Comparison of ENCODE assay signal across 9 mouse cellular contexts in genomic region chr11:4931009-4931601, GRCm38 (mm10). TPM values are rescaled to one million over a fixed set of nuclear protein-coding genes. Genes with fewer than 3 reads are reported as not detected.
DNase-seq lines count a peak whose midpoint lies in the region; ATAC-seq lines count a peak whose summit lies in the region.
"Had no signal": no experiment of that assay in that cellular context is flagged by ENCODE, and none has a peak within 500 bp of the region (broad histone marks: within the 10 kb centered on the region; RNA-seq: fewer than 3 reads in every experiment).

No protein-coding gene starts in this region.

- ATAC-seq in intestine, embryonic 16.5 days: peak; percentile 62

- H3K27ac ChIP-seq in intestine, embryonic 16.5 days (ENCODE audit: low read length): 0 out of 2 replicates have a peak overlapping the region, but pooled peaks have one; percentile 22
- H3K27ac ChIP-seq: embryonic facial prominence, embryonic 15.5 days had no signal

- peak; percentile 23 to 56 for DNase-seq in cerebellum, postnatal 25 days
- no peak for DNase-seq in cerebellum, postnatal 4 days (ENCODE audit: low spot score in 2 of 2)
- peak; percentile 67 for DNase-seq in urinary bladder, postnatal 14 days (ENCODE audit: low spot score)
- DNase-seq in urinary bladder, postnatal 4 days (ENCODE audit: low spot score in 2 of 2): no peak
- DNase-seq in retina, postnatal 7 days (ENCODE audit: low read depth, low spot score): peak; percentile 80
- DNase-seq in spleen, adult 18-20 months: no peak
- DNase-seq in frontal cortex, postnatal 10 days (ENCODE audit: low spot score in 2 of 2): no peak

- no peaks in the 10 kb centered on the region for H3K9me3 ChIP-seq in intestine, embryonic 16.5 days (ENCODE audit: control insufficient read depth, low read length)
- H3K9me3 ChIP-seq: embryonic facial prominence, embryonic 15.5 days had no signal

- peaks cover 10% of the 10 kb centered on the region for H3K4me1 ChIP-seq in intestine, embryonic 16.5 days (ENCODE audit: control insufficient read depth, insufficient read depth, low read length)
- H3K4me1 ChIP-seq: embryonic facial prominence, embryonic 15.5 days had no signal

- H3K9ac ChIP-seq in intestine, embryonic 16.5 days (ENCODE audit: low read depth, low read length): no peak overlapping the region; the same call in 1 of the 2 replicates
- H3K9ac ChIP-seq: embryonic facial prominence, embryonic 15.5 days had no signal

- H3K4me3 ChIP-seq in intestine, embryonic 16.5 days (ENCODE audit: low read length): no peak overlapping the region
- H3K4me3 ChIP-seq: embryonic facial prominence, embryonic 15.5 days had no signal

- WGBS in intestine, embryonic 16.5 days: 40% methylated on average over 1 of the region's 1 CpGs

- peaks cover 3% of the 10 kb centered on the region; the same call in 1 of the 2 replicates for H3K36me3 ChIP-seq in intestine, embryonic 16.5 days (ENCODE audit: control insufficient read depth, insufficient read depth, low read length)

- no peaks in the 10 kb centered on the region for H3K27me3 ChIP-seq in intestine, embryonic 16.5 days (replicated peaks; ENCODE audit: control insufficient read depth, insufficient read depth, low read length)
- H3K27me3 ChIP-seq: embryonic facial prominence, embryonic 15.5 days had no signal

- peak overlapping the region; percentile 6; the same call in 1 of the 2 replicates for H3K4me2 ChIP-seq in intestine, embryonic 16.5 days (ENCODE audit: low read depth, low read length)
- H3K4me2 ChIP-seq: embryonic facial prominence, embryonic 15.5 days had no signal

RNA-seq across cellular contexts. Expression of gene Nefh, which starts 16.8 kb away (rescaled TPM):
- 0.55 and 0.61 TPM in 2 replicates for polyA plus RNA-seq in intestine, embryonic 16.5 days (2015; fragmentation: Nextera tagmentation; extraction: Ambion mirVana)

RNA-seq across cellular contexts. Expression of gene Thoc5, which starts 36.0 kb away (rescaled TPM):
- polyA plus RNA-seq in intestine, embryonic 16.5 days (2015; fragmentation: Nextera tagmentation; extraction: Ambion mirVana): 30.3 and 32.7 TPM in 2 replicates

RNA-seq across cellular contexts. Expression of gene Ap1b1, which starts 55.5 kb away (rescaled TPM):
- 81.2 and 85.4 TPM in 2 replicates for polyA plus RNA-seq in intestine, embryonic 16.5 days (2015; fragmentation: Nextera tagmentation; extraction: Ambion mirVana)

RNA-seq across cellular contexts. Expression of gene Nipsnap1, which starts 57.4 kb away (rescaled TPM):
- polyA plus RNA-seq in intestine, embryonic 16.5 days (2015; fragmentation: Nextera tagmentation; extraction: Ambion mirVana): 112 and 119 TPM in 2 replicates

Comparison
In these comparisons a context has a peak if more than half of its experiments do, and no peak if none do; other contexts are left out.
1. DNase-seq: peak in cerebellum, postnatal 25 days (2 of 2), urinary bladder, postnatal 14 days (single experiment) and retina, postnatal 7 days (single experiment); none in cerebellum, postnatal 4 days (0 of 2), urinary bladder, postnatal 4 days (0 of 2), spleen, adult 18-20 months (0 of 2) and frontal cortex, postnatal 10 days (0 of 2).